Mouse (Mus musculus): ENCODE data around the gene Tusc1. TPM values are rescaled to one million over a fixed set of nuclear protein-coding genes. Genes with fewer than 3 reads are reported as not detected.

Tusc1 gene
- polyA plus RNA-seq (2016; fragmentation: Nextera tagmentation; extraction: Ambion mirVana): 16.4 and 16.6 TPM in 2 replicates

GRCm38 (mm10) chr4:93335118-93336003 lies at the start of gene Tusc1:
Gene Tusc1 (minus strand): TSS chr4:93335511.
- Histone ChIP-seq H3K27ac (peak within 1 kb of the TSS; percentile 95), H3K36me3 (no peaks in the 10 kb centered on the region), H3K4me3 (peak within 1 kb of the TSS; percentile 72), H3K4me1 (no peaks in the 10 kb centered on the region), H3K9me3 (no peaks in the 10 kb centered on the region), H3K9ac (peak within 1 kb of the TSS; percentile 91), H3K27me3 (replicated peaks) (no peaks in the 10 kb centered on the region), H3K4me2 (replicated peaks) (peak within 1 kb of the TSS; percentile 89)
- 1% methylated on average over 79 of the region's 97 CpGs for WGBS
- ATAC-seq (ENCODE audit: low FRiP score, low read depth): peak; percentile 88

GRCm38 (mm10) chr4:93352930-93353329 lies 17.6 kb upstream of the Tusc1 start:
- Histone ChIP-seq H3K36me3 (no peaks in the 10 kb centered on the region), H3K4me2 (replicated peaks) (no peak overlapping the region), H3K4me1 (no peaks in the 10 kb centered on the region), H3K27me3 (replicated peaks) (no peaks in the 10 kb centered on the region), H3K4me3 (no peak overlapping the region), H3K9ac (no peak overlapping the region), H3K9me3 (no peaks in the 10 kb centered on the region), H3K27ac (no peak overlapping the region)
- 76% methylated on average over 2 of the region's 2 CpGs for WGBS
- no peak for ATAC-seq (ENCODE audit: low FRiP score, low read depth)

GRCm38 (mm10) chr4:93344357-93344756 lies 9.0 kb upstream of the Tusc1 start:
- no peak for ATAC-seq (ENCODE audit: low FRiP score, low read depth)
- WGBS: 93% methylated on average over 2 of the region's 2 CpGs
- Histone ChIP-seq H3K27me3 (replicated peaks) (no peaks in the 10 kb centered on the region), H3K27ac (no peak overlapping the region), H3K36me3 (no peaks in the 10 kb centered on the region), H3K4me2 (replicated peaks) (no peak overlapping the region), H3K9ac (no peak overlapping the region), H3K4me3 (no peak overlapping the region), H3K9me3 (no peaks in the 10 kb centered on the region), H3K4me1 (no peaks in the 10 kb centered on the region)

GRCm38 (mm10) chr4:93341568-93341967 lies 6.3 kb upstream of the Tusc1 start:
- no peak overlapping the region for H3K27ac ChIP-seq
- no peak overlapping the region for H3K9ac ChIP-seq
- no peaks in the 10 kb centered on the region for H3K27me3 ChIP-seq (replicated peaks)
- no peaks in the 10 kb centered on the region for H3K4me1 ChIP-seq
- H3K4me3 ChIP-seq: no peak overlapping the region
- H3K9me3 ChIP-seq: no peaks in the 10 kb centered on the region
- no peak for ATAC-seq (ENCODE audit: low FRiP score, low read depth)
- H3K4me2 ChIP-seq (replicated peaks): no peak overlapping the region
- no peaks in the 10 kb centered on the region for H3K36me3 ChIP-seq

- ATAC-seq (ENCODE audit: low FRiP score, low read depth): no peak
- Histone ChIP-seq H3K4me1 (no peaks in the 10 kb centered on the region), H3K27ac (no peak overlapping the region), H3K9ac (no peak overlapping the region), H3K4me2 (replicated peaks) (no peak overlapping the region), H3K36me3 (no peaks in the 10 kb centered on the region), H3K27me3 (replicated peaks) (no peaks in the 10 kb centered on the region), H3K4me3 (no peak overlapping the region), H3K9me3 (no peaks in the 10 kb centered on the region)
- WGBS: 84% methylated on average over 3 of the region's 3 CpGs
These were observed 2.7 kb upstream of the Tusc1 start for GRCm38 (mm10) chr4:93337977-93338376.

GRCm38 (mm10) chr4:93334636-93335117 lies 634 bp downstream of the Tusc1 start:
- no peaks in the 10 kb centered on the region for H3K4me1 ChIP-seq
- no peaks in the 10 kb centered on the region for H3K27me3 ChIP-seq (replicated peaks)
- peak overlapping the region; percentile 95 for H3K27ac ChIP-seq
- H3K9ac ChIP-seq: peak overlapping the region; percentile 91
- H3K36me3 ChIP-seq: no peaks in the 10 kb centered on the region
- H3K4me2 ChIP-seq (replicated peaks): peak overlapping the region; percentile 89
- no peaks in the 10 kb centered on the region for H3K9me3 ChIP-seq
- under 1% methylated on average over 49 of the region's 49 CpGs for WGBS
- H3K4me3 ChIP-seq: peak overlapping the region; percentile 72
- peak; percentile 93 for ATAC-seq (ENCODE audit: low FRiP score, low read depth)

GRCm38 (mm10) chr4:93307486-93307885 lies 27.8 kb downstream of the Tusc1 start:
- 89% methylated on average over 3 of the region's 3 CpGs for WGBS
- Histone ChIP-seq H3K27ac (no peak overlapping the region), H3K4me3 (no peak overlapping the region), H3K9ac (no peak overlapping the region), H3K27me3 (replicated peaks) (no peaks in the 10 kb centered on the region), H3K9me3 (no peaks in the 10 kb centered on the region), H3K4me1 (no peaks in the 10 kb centered on the region), H3K4me2 (replicated peaks) (no peak overlapping the region), H3K36me3 (no peaks in the 10 kb centered on the region)
- ATAC-seq (ENCODE audit: low FRiP score, low read depth): no peak

GRCm38 (mm10) chr4:93286065-93286464 lies 49.2 kb downstream of the Tusc1 start:
- H3K27ac ChIP-seq: no peak overlapping the region
- no peak for ATAC-seq (ENCODE audit: low FRiP score, low read depth)
- H3K36me3 ChIP-seq: no peaks in the 10 kb centered on the region
- H3K4me3 ChIP-seq: no peak overlapping the region
- H3K9ac ChIP-seq: no peak overlapping the region
- H3K4me2 ChIP-seq (replicated peaks): no peak overlapping the region
- WGBS: 85% methylated on average over 4 of the region's 4 CpGs
- no peaks in the 10 kb centered on the region for H3K9me3 ChIP-seq
- no peaks in the 10 kb centered on the region for H3K4me1 ChIP-seq
- no peaks in the 10 kb centered on the region for H3K27me3 ChIP-seq (replicated peaks)

Data from neural tube, embryonic 12.5 days (tissue).